Mouse (Mus musculus): Measurements from ENCODE around the gene Cpne7. TPM values are rescaled to one million over a fixed set of nuclear protein-coding genes. Genes with fewer than 3 reads are reported as not detected.

The Cpne7 gene
- not detected in 4 replicates for total RNA-seq (2023; ENCODE audit: inconsistent age)

DNA sequence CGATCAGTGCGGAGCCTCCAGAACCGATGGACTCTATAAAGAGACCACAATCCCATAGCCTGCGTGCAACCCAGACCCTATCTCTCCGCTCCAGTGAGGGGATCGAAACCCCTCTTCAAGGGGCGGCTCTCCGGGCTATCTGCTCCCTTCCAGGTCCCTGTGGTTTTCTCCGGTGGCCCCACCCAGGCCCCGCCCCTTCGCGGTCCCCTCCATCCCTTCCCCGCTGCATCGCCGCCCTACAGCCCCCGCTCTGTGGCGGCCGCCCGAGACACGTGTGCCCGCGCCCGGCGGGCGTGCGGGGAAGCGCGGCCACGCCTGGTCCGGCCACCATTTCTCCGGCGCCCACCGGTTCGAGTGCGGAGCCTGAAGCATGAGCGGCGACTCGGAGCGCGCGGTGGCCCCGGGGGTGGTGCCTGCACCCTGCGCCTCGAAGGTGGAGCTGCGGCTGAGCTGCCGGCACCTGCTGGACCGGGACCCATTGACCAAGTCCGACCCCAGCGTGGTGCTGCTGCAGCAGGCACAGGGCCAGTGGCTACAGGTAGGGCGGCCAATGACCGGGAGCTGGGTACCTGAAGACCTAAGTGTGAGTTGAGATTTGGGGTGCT, at the start of gene Cpne7:
Gene Cpne7, plus strand, starts transcription at position 248 of the 605 bp plus-strand sequence.

DNA sequence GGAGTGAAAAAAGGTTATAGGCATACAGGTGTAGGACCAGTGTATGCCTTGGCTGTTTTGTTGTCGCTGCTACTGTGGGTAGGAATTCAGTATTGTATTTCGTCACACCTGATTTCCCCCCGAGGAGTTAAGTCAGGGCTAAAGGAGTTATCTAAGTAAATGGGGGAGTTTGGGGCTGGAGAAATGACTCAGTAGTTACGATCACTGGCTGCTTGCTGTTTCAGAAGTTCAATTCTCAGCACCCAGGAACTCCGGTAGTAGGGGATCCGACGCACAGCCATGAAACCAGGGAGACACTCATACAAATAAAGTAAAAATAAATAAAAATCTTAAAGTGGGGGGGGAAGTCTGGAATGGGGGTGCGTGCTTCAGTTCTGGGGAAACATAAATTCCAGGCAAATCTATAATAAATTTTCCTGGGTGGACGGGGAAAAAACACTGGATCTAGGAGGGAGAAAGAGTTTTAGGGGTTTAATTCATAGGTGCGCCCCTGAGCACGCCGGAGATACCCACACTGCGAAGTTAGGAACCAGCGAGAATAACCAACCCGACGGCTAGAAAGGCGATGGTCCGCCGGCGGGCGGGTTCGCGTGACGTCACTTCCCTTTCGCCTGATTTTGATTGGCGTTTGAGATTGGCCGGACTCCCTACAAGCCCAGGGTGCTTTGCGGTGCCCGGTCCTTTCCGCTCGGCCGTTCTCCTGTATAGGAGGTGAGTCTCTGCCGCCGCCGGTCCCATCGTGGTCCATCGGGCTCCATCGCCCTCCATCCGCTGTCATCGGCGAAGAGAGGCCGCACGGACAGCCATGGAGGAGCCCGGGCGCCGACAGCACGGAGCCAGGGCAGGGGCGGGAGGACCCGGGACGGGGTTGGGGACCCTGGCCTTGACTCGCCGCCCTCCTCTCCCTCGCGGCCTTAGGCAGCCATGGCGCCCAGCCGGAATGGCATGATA, 15.2 kb upstream of the Cpne7 start, which contains the start of gene Rpl13:
Gene Rpl13, plus strand, starts transcription at position 616 of the 951 bp plus-strand sequence.

GRCm38 (mm10) chr8:123157888-123158465, 40.8 kb downstream of the Cpne7 start, which contains the start of gene Sult5a1:
TSS of gene Sult5a1 (minus strand) at chr8:123158315.

Other genes starting within 250 kb of the Cpne7 start
- gene Ankrd11, start 75.1 kb upstream of the Cpne7 start, total RNA-seq (2023; ENCODE audit: inconsistent age): 237 to 258 TPM (median 251 TPM) in 4 replicates
- gene Spg7, start 54.4 kb upstream of the Cpne7 start, total RNA-seq (2023; ENCODE audit: inconsistent age): 66.4 to 77.6 TPM (median 72.2 TPM) in 4 replicates
- 1,462 to 1,535 TPM (median 1,482 TPM) in 4 replicates for gene Rpl13, start 15.0 kb upstream of the Cpne7 start, total RNA-seq (2023; ENCODE audit: inconsistent age)
- not detected in 4 replicates for gene Sult5a1, start 40.9 kb downstream of the Cpne7 start, total RNA-seq (2023; ENCODE audit: inconsistent age)
- not detected in 4 replicates for gene Dpep1, start 68.9 kb downstream of the Cpne7 start, total RNA-seq (2023; ENCODE audit: inconsistent age)
- gene Chmp1a, start 95.4 kb downstream of the Cpne7 start, total RNA-seq (2023; ENCODE audit: inconsistent age): 66.8 to 158 TPM (median 72.6 TPM) in 4 replicates
- gene Spata33, start 95.5 kb downstream of the Cpne7 start, total RNA-seq (2023; ENCODE audit: inconsistent age): 0.12 to 0.19 TPM in 2 of 4 replicates, not detected in the others
- 60.9 to 68.8 TPM (median 67.4 TPM) in 4 replicates for gene Cdk10, start 107.5 kb downstream of the Cpne7 start, total RNA-seq (2023; ENCODE audit: inconsistent age)
- 13.4 to 14.4 TPM (median 13.8 TPM) in 4 replicates for gene Spata2l, start 118.9 kb downstream of the Cpne7 start, total RNA-seq (2023; ENCODE audit: inconsistent age)
- gene Zfp276, start 136.8 kb downstream of the Cpne7 start, total RNA-seq (2023; ENCODE audit: inconsistent age): 29.1 to 40.7 TPM (median 32.4 TPM) in 4 replicates
- gene Vps9d1, start 137.0 kb downstream of the Cpne7 start, total RNA-seq (2023; ENCODE audit: inconsistent age): 37.3 to 41.9 TPM (median 38.8 TPM) in 4 replicates
- gene Fanca, start 201.2 kb downstream of the Cpne7 start, total RNA-seq (2023; ENCODE audit: inconsistent age): 70.1 to 105 TPM (median 89.3 TPM) in 4 replicates
- not detected in 4 replicates for gene Spire2, start 215.3 kb downstream of the Cpne7 start, total RNA-seq (2023; ENCODE audit: inconsistent age)